Mouse (Mus musculus): Measurements from ENCODE around the gene Trex1. TPM values are rescaled to one million over a fixed set of nuclear protein-coding genes. Genes with fewer than 3 reads are reported as not detected.

Trex1 gene
- polyA plus RNA-seq, 1 experiment from 2014 or later: 14.5 TPM

GRCm38 (mm10) chr9:109049996-109050673, 9.4 kb downstream of the Trex1 start:
- Histone ChIP-seq H3K4me2 (ENCODE audit: low read depth, low read length) (no peak overlapping the region), H3K27ac (ENCODE audit: low read length) (no peak overlapping the region), H3K36me3 (ENCODE audit: control insufficient read depth, insufficient read depth) (peaks cover 7% of the 10 kb centered on the region; the same call in 1 of the 2 replicates), H3K4me3 (ENCODE audit: low read length) (no peak overlapping the region), H3K27me3 (ENCODE audit: control insufficient read depth, insufficient read depth, low read length) (no peaks in the 10 kb centered on the region), H3K9me3 (replicated peaks; ENCODE audit: control insufficient read depth, low read length) (no peaks in the 10 kb centered on the region), H3K9ac (ENCODE audit: low read length) (no peak overlapping the region), H3K4me1 (ENCODE audit: control insufficient read depth, insufficient read depth, low read length) (peaks cover 7% of the 10 kb centered on the region; the same call in 1 of the 2 replicates)
- 79% methylated on average over 9 of the region's 9 CpGs for WGBS
- ATAC-seq (replicated peaks; ENCODE audit: extremely low read depth, insufficient read depth, low FRiP score): no peak

GRCm38 (mm10) chr9:109049316-109049715, 10.2 kb downstream of the Trex1 start:
- no peak overlapping the region for H3K27ac ChIP-seq (ENCODE audit: low read length)
- H3K9ac ChIP-seq (ENCODE audit: low read length): no peak overlapping the region
- H3K4me3 ChIP-seq (ENCODE audit: low read length): no peak overlapping the region
- H3K4me2 ChIP-seq (ENCODE audit: low read depth, low read length): no peak overlapping the region
- peaks cover 7% of the 10 kb centered on the region; the same call in 1 of the 2 replicates for H3K36me3 ChIP-seq (ENCODE audit: control insufficient read depth, insufficient read depth)
- H3K27me3 ChIP-seq (ENCODE audit: control insufficient read depth, insufficient read depth, low read length): no peaks in the 10 kb centered on the region
- 73% methylated on average over 7 of the region's 7 CpGs for WGBS
- no peak for ATAC-seq (replicated peaks; ENCODE audit: extremely low read depth, insufficient read depth, low FRiP score)
- no peaks in the 10 kb centered on the region for H3K9me3 ChIP-seq (replicated peaks; ENCODE audit: control insufficient read depth, low read length)
- 0 out of 2 replicates have a peak, but pooled peaks cover 3% of the 10 kb centered on the region for H3K4me1 ChIP-seq (ENCODE audit: control insufficient read depth, insufficient read depth, low read length)

- Histone ChIP-seq H3K9me3 (replicated peaks; ENCODE audit: control insufficient read depth, low read length) (no peaks in the 10 kb centered on the region), H3K4me2 (ENCODE audit: low read depth, low read length) (no peak overlapping the region), H3K4me3 (ENCODE audit: low read length) (no peak overlapping the region), H3K4me1 (ENCODE audit: control insufficient read depth, insufficient read depth, low read length) (peaks cover under 1% of the 10 kb centered on the region; the same call in 1 of the 2 replicates), H3K27ac (ENCODE audit: low read length) (no peak overlapping the region), H3K27me3 (ENCODE audit: control insufficient read depth, insufficient read depth, low read length) (no peaks in the 10 kb centered on the region), H3K36me3 (ENCODE audit: control insufficient read depth, insufficient read depth) (peaks cover 5% of the 10 kb centered on the region; the same call in 1 of the 2 replicates), H3K9ac (ENCODE audit: low read length) (no peak overlapping the region)
- WGBS: 42% methylated on average over 5 of the region's 5 CpGs
- ATAC-seq (replicated peaks; ENCODE audit: extremely low read depth, insufficient read depth, low FRiP score): no peak
Measured at GRCm38 (mm10) chr9:109046306-109046705, 13.2 kb downstream of the Trex1 start.

- Histone ChIP-seq H3K36me3 (ENCODE audit: control insufficient read depth, insufficient read depth) (0 out of 2 replicates have a peak, but pooled peaks cover under 1% of the 10 kb centered on the region), H3K4me1 (ENCODE audit: control insufficient read depth, insufficient read depth, low read length) (peaks cover 22% of the 10 kb centered on the region), H3K4me3 (ENCODE audit: low read length) (peak overlapping the region; percentile 5; the same call in 1 of the 2 replicates), H3K27me3 (ENCODE audit: control insufficient read depth, insufficient read depth, low read length) (no peaks in the 10 kb centered on the region), H3K4me2 (ENCODE audit: low read depth, low read length) (peak overlapping the region; percentile 81; the same call in 1 of the 2 replicates), H3K9ac (ENCODE audit: low read length) (peak overlapping the region; percentile 49; the same call in 1 of the 2 replicates), H3K27ac (ENCODE audit: low read length) (no peak overlapping the region), H3K9me3 (replicated peaks; ENCODE audit: control insufficient read depth, low read length) (no peaks in the 10 kb centered on the region)
- no peak for ATAC-seq (replicated peaks; ENCODE audit: extremely low read depth, insufficient read depth, low FRiP score)
- 33% methylated on average over 7 of the region's 7 CpGs for WGBS
Measured at GRCm38 (mm10) chr9:109041351-109041750, 18.2 kb downstream of the Trex1 start.

- peak overlapping the region; percentile 49 for H3K9ac ChIP-seq (ENCODE audit: low read length)
- WGBS: 22% methylated on average over 6 of the region's 6 CpGs
- H3K27ac ChIP-seq (ENCODE audit: low read length): no peak overlapping the region
- H3K4me2 ChIP-seq (ENCODE audit: low read depth, low read length): peak overlapping the region; percentile 81
- H3K27me3 ChIP-seq (ENCODE audit: control insufficient read depth, insufficient read depth, low read length): no peaks in the 10 kb centered on the region
- no peaks in the 10 kb centered on the region for H3K36me3 ChIP-seq (ENCODE audit: control insufficient read depth, insufficient read depth)
- 0 out of 2 replicates have a peak, but pooled peaks have one; percentile 23 for ATAC-seq (replicated peaks; ENCODE audit: extremely low read depth, insufficient read depth, low FRiP score)
- peak overlapping the region; percentile 5; the same call in 1 of the 2 replicates for H3K4me3 ChIP-seq (ENCODE audit: low read length)
- H3K4me1 ChIP-seq (ENCODE audit: control insufficient read depth, insufficient read depth, low read length): peaks cover 22% of the 10 kb centered on the region
- H3K9me3 ChIP-seq (replicated peaks; ENCODE audit: control insufficient read depth, low read length): no peaks in the 10 kb centered on the region
Measured at GRCm38 (mm10) chr9:109040906-109041305, 18.6 kb downstream of the Trex1 start.

GRCm38 (mm10) chr9:109040216-109040615, 19.3 kb downstream of the Trex1 start:
- Histone ChIP-seq H3K4me1 (ENCODE audit: control insufficient read depth, insufficient read depth, low read length) (peaks cover 22% of the 10 kb centered on the region), H3K27ac (ENCODE audit: low read length) (no peak overlapping the region), H3K27me3 (ENCODE audit: control insufficient read depth, insufficient read depth, low read length) (no peaks in the 10 kb centered on the region), H3K9ac (ENCODE audit: low read length) (no peak overlapping the region), H3K4me2 (ENCODE audit: low read depth, low read length) (peak overlapping the region; percentile 81), H3K4me3 (ENCODE audit: low read length) (peak overlapping the region; percentile 5; the same call in 1 of the 2 replicates), H3K9me3 (replicated peaks; ENCODE audit: control insufficient read depth, low read length) (no peaks in the 10 kb centered on the region), H3K36me3 (ENCODE audit: control insufficient read depth, insufficient read depth) (no peaks in the 10 kb centered on the region)
- WGBS: 74% methylated on average over 8 of the region's 8 CpGs
- no peak for ATAC-seq (replicated peaks; ENCODE audit: extremely low read depth, insufficient read depth, low FRiP score)

GRCm38 (mm10) chr9:109039681-109040080, 19.9 kb downstream of the Trex1 start:
- Histone ChIP-seq H3K4me2 (ENCODE audit: low read depth, low read length) (peak overlapping the region; percentile 81), H3K9ac (ENCODE audit: low read length) (no peak overlapping the region), H3K4me3 (ENCODE audit: low read length) (peak overlapping the region; percentile 77), H3K27ac (ENCODE audit: low read length) (no peak overlapping the region), H3K36me3 (ENCODE audit: control insufficient read depth, insufficient read depth) (no peaks in the 10 kb centered on the region), H3K9me3 (replicated peaks; ENCODE audit: control insufficient read depth, low read length) (no peaks in the 10 kb centered on the region), H3K27me3 (ENCODE audit: control insufficient read depth, insufficient read depth, low read length) (no peaks in the 10 kb centered on the region), H3K4me1 (ENCODE audit: control insufficient read depth, insufficient read depth, low read length) (peaks cover 22% of the 10 kb centered on the region)
- 70% methylated on average over 4 of the region's 4 CpGs for WGBS
- ATAC-seq (replicated peaks; ENCODE audit: extremely low read depth, insufficient read depth, low FRiP score): no peak

GRCm38 (mm10) chr9:109038901-109039364, 20.6 kb downstream of the Trex1 start:
- ATAC-seq (replicated peaks; ENCODE audit: extremely low read depth, insufficient read depth, low FRiP score): peak; percentile 63
- Histone ChIP-seq H3K27ac (ENCODE audit: low read length) (peak overlapping the region; percentile 82), H3K4me3 (ENCODE audit: low read length) (peak overlapping the region; percentile 77), H3K9ac (ENCODE audit: low read length) (peak overlapping the region; percentile 85), H3K4me2 (ENCODE audit: low read depth, low read length) (peak overlapping the region; percentile 81), H3K36me3 (ENCODE audit: control insufficient read depth, insufficient read depth) (no peaks in the 10 kb centered on the region), H3K4me1 (ENCODE audit: control insufficient read depth, insufficient read depth, low read length) (peaks cover 22% of the 10 kb centered on the region), H3K9me3 (replicated peaks; ENCODE audit: control insufficient read depth, low read length) (no peaks in the 10 kb centered on the region), H3K27me3 (ENCODE audit: control insufficient read depth, insufficient read depth, low read length) (no peaks in the 10 kb centered on the region)
- WGBS: 20% methylated on average over 8 of the region's 8 CpGs
